ENCODE assay signal across 2 mouse cellular contexts in genomic region chr2:155775685-155776263, GRCm38 (mm10).
A peak's percentile ranks its signal among the peaks of the same experiment; 100 is the strongest.
TF ChIP-seq lines count a peak whose summit lies in the region.

No protein-coding gene starts in this region.

TF ChIP-seq in C2C12, 6 proteins besides CTCF, POLR2A, EP300 and RAD21 (continued from another document):
- TF ChIP-seq MAX (IDR thresholded peaks at IDR 0.05) (no peak), MYOD1 (IDR thresholded peaks at IDR 0.05; ENCODE audit: control insufficient read depth, insufficient read length, low read depth) (no peak), FOSL1 (IDR thresholded peaks at IDR 0.05; ENCODE audit: insufficient read depth, low read length, poor library complexity, severe bottlenecking) (no peak)
TF ChIP-seq in C2C12: peak in this region for 0.

TF ChIP-seq in myocyte, 11 proteins besides CTCF, POLR2A, EP300 and RAD21 (continued from another document):
- TF ChIP-seq MYOG (IDR thresholded peaks at IDR 0.05; ENCODE audit: control insufficient read depth in 1 of 3, insufficient read depth in 1 of 3, insufficient read length in 2 of 3, low read depth in 2 of 3) = peak in 1 of 3 experiments; percentile 27
- TF ChIP-seq SRF (IDR thresholded peaks at IDR 0.05; ENCODE audit: control insufficient read depth, insufficient read length, low read depth) = no peak
- TF ChIP-seq POLR2AphosphoS2 (IDR thresholded peaks at IDR 0.05; ENCODE audit: insufficient read length, low read depth) = no peak
- TF ChIP-seq MAX (IDR thresholded peaks at IDR 0.05; ENCODE audit: low read depth) = no peak
- peak; percentile 96 for TF ChIP-seq REST (IDR thresholded peaks at IDR 0.05; ENCODE audit: insufficient read depth, insufficient read length)
